Mouse (Mus musculus): ENCODE measurements at regions not wholly inside any gene's neighbourhood (a gene's known extent, or its start where the extent isn't known, plus 50 kb on each side); places are given as distances from the start of the nearest gene placed in this dataset.

DNA sequence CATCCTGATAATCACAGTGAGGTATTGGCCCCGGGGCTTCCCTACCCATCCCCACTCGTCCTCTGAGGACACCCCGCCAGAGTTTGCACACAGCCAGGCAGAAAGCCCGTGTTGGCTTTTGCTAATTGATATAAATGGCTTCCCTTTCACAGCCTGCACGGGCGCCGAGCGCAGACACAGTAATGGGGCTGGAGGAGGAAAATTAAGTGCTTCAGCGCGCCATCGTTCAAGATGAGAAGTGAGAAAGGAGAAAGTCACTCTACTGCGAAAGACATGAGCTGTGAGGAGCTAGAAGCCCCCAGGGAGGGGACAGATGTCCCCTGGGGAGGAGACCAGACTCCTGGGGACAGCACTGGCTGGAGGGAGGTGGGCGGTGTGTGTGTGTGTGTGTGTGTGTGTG, 239.2 kb upstream of the Sulf2 start:
- TF ChIP-seq CTCF (conservative IDR thresholded peaks at IDR 0.05; ENCODE audit: low read length) = no peak
- no peak for TF ChIP-seq NANOG (IDR thresholded peaks at IDR 0.05; ENCODE audit: borderline replicate concordance, low read length)
- TF ChIP-seq POU5F1 (IDR thresholded peaks at IDR 0.05; ENCODE audit: borderline replicate concordance, low read length) = no peak
